Mouse (Mus musculus) heart, postnatal 0 days (tissue): ENCODE results near the gene Mapk8.

Experiments
- CTCF ChIP-seq: IDR thresholded peaks from 2 replicates; pipeline ENCODE4 v1.5.1; 2016; ENCODE audit warnings: antibody characterized with exemption, control low read depth, low read depth
- EP300 ChIP-seq: IDR thresholded peaks from 2 replicates; pipeline ENCODE4 v1.6.1; 2016; ENCODE audit warnings: antibody characterized with exemption, low read depth

- TF ChIP-seq EP300 (no peak), CTCF (no peak)
Observed at GRCm38 (mm10) chr14:33366891-33367777, 79.8 kb downstream of the Mapk8 start.
